Mouse (Mus musculus) heart, embryonic 16.5 days (tissue): ENCODE measurements around the gene Gm10142. TPM values are rescaled to one million over a fixed set of nuclear protein-coding genes. Genes with fewer than 3 reads are reported as not detected.

Source experiments
- ATAC-seq: fragments of 200-750 bp; cut with Nextera tagmentation; replicated peaks from 2 replicates; pipeline ENCODE4 v1.8.0; 2017; ENCODE audit warnings: moderate number of reproducible peaks; ENCODE audit not compliant: insufficient read depth, low FRiP score; ENCODE audit errors: extremely low read depth
- H3K27ac ChIP-seq: fragments of 300-500 bp; sonication (generic); 2 replicates; pipeline ENCODE4 v1.5.1; 2014; ENCODE audit warnings: mild to moderate bottlenecking, low read length, control low read depth, moderate library complexity
- H3K27me3 ChIP-seq: fragments of 300-500 bp; sonication (generic); 2 replicates; pipeline ENCODE4 v1.6.1; 2014; ENCODE audit warnings: low read length, mixed read lengths; ENCODE audit not compliant: control insufficient read depth, insufficient read depth
- H3K36me3 ChIP-seq: fragments of 300-500 bp; sonication (generic); 2 replicates; pipeline ENCODE4 v1.6.1; 2014; ENCODE audit not compliant: control insufficient read depth, insufficient read depth
- H3K4me1 ChIP-seq: fragments of 300-500 bp; sonication (generic); 2 replicates; pipeline ENCODE4 v1.6.1; 2014; ENCODE audit warnings: low read length, mixed read lengths; ENCODE audit not compliant: control insufficient read depth, insufficient read depth
- H3K4me2 ChIP-seq: fragments of 300-500 bp; sonication (generic); 2 replicates; pipeline ENCODE4 v1.6.1; 2014; ENCODE audit warnings: low read depth, mild to moderate bottlenecking, control low read depth, low read length
- H3K4me3 ChIP-seq: fragments of 300-500 bp; sonication (generic); 2 replicates; pipeline ENCODE4 v1.5.1; 2014; ENCODE audit warnings: mild to moderate bottlenecking, control low read depth, low read length
- H3K9ac ChIP-seq: fragments of 300-500 bp; sonication (generic); 2 replicates; pipeline ENCODE4 v1.6.1; 2014; ENCODE audit warnings: low read length, control low read depth
- H3K9me3 ChIP-seq: fragments of 300-500 bp; sonication (generic); replicated peaks from 2 replicates; pipeline ENCODE4 v1.6.1; 2016; ENCODE audit warnings: low read length; ENCODE audit not compliant: control insufficient read depth
- WGBS: fragments of 180-500 bp; shearing (Covaris S2); extraction: QIAGEN DNeasy Blood & Tissue Kit; methylation state at CpG from one replicate; pipeline ENCODE4 v1.1.7; 2014; 5-methylcytosine and 5-hydroxymethylcytosine counted together
- polyA plus RNA-seq: library from polyadenylated mRNA; unstranded; fragments of >200 nt; fragmentation: Nextera tagmentation; extraction: Ambion mirVana; gene quantifications from 2 replicates; pipeline ENCODE4 v1.2.1, GENCODE M21; 2015

The Gm10142 gene
- not detected in 2 replicates for polyA plus RNA-seq

GRCm38 (mm10) chr10:77715507-77715906 is at the start of gene Gm10142:
Gm10142 (plus strand) TSS chr10:77715807.
- 64% methylated on average over 1 of the region's 1 CpGs for WGBS
- no peak within 1 kb of the TSS for H3K27ac ChIP-seq
- H3K4me1 ChIP-seq, result no peaks in the 10 kb centered on the region
- H3K9me3 ChIP-seq, result peaks cover 8% of the 10 kb centered on the region; the same call in 1 of the 2 replicates
- no peak within 1 kb of the TSS for H3K9ac ChIP-seq
- ATAC-seq, result no peak
- no peaks in the 10 kb centered on the region for H3K36me3 ChIP-seq
- no peak within 1 kb of the TSS for H3K4me2 ChIP-seq
- H3K27me3 ChIP-seq, result no peaks in the 10 kb centered on the region
- H3K4me3 ChIP-seq, result no peak within 1 kb of the TSS

GRCm38 (mm10) chr10:77666342-77666741 is 49.3 kb upstream of the Gm10142 start:
- Histone ChIP-seq H3K9ac (no peak overlapping the region), H3K27ac (no peak overlapping the region), H3K4me3 (no peak overlapping the region), H3K4me2 (no peak overlapping the region), H3K36me3 (no peaks in the 10 kb centered on the region), H3K4me1 (no peaks in the 10 kb centered on the region), H3K27me3 (peaks cover 2% of the 10 kb centered on the region), H3K9me3 (no peaks in the 10 kb centered on the region)
- no peak for ATAC-seq
- WGBS, result 69% methylated on average over 8 of the region's 8 CpGs

GRCm38 (mm10) chr10:77667402-77667801 is 48.2 kb upstream of the Gm10142 start:
- no peaks in the 10 kb centered on the region for H3K36me3 ChIP-seq
- 66% methylated on average over 4 of the region's 4 CpGs for WGBS
- no peak for ATAC-seq
- H3K4me3 ChIP-seq, result no peak overlapping the region
- H3K9ac ChIP-seq, result no peak overlapping the region
- no peaks in the 10 kb centered on the region for H3K9me3 ChIP-seq
- H3K27me3 ChIP-seq, result peaks cover 2% of the 10 kb centered on the region
- no peak overlapping the region for H3K27ac ChIP-seq
- H3K4me2 ChIP-seq, result no peak overlapping the region
- no peaks in the 10 kb centered on the region for H3K4me1 ChIP-seq

- no peak overlapping the region for H3K27ac ChIP-seq
- H3K9me3 ChIP-seq, result no peaks in the 10 kb centered on the region
- no peak overlapping the region for H3K4me3 ChIP-seq
- no peak overlapping the region for H3K9ac ChIP-seq
- ATAC-seq, result no peak
- H3K36me3 ChIP-seq, result no peaks in the 10 kb centered on the region
- H3K27me3 ChIP-seq, result peaks cover 9% of the 10 kb centered on the region
- no peak overlapping the region for H3K4me2 ChIP-seq
- no peaks in the 10 kb centered on the region for H3K4me1 ChIP-seq
- WGBS, result 74% methylated on average over 4 of the region's 4 CpGs
Observed at GRCm38 (mm10) chr10:77670710-77671109, 44.9 kb upstream of the Gm10142 start.

GRCm38 (mm10) chr10:77671519-77671918 is 44.1 kb upstream of the Gm10142 start:
- Histone ChIP-seq H3K4me2 (no peak overlapping the region), H3K4me3 (no peak overlapping the region), H3K36me3 (no peaks in the 10 kb centered on the region), H3K27ac (no peak overlapping the region), H3K9ac (no peak overlapping the region), H3K4me1 (no peaks in the 10 kb centered on the region), H3K9me3 (no peaks in the 10 kb centered on the region), H3K27me3 (peaks cover 16% of the 10 kb centered on the region)
- ATAC-seq, result no peak
- WGBS, result 11% methylated on average over 4 of the region's 4 CpGs

- Histone ChIP-seq H3K9me3 (no peaks in the 10 kb centered on the region), H3K4me3 (no peak overlapping the region), H3K4me2 (no peak overlapping the region), H3K36me3 (no peaks in the 10 kb centered on the region), H3K27ac (no peak overlapping the region), H3K27me3 (peaks cover 37% of the 10 kb centered on the region), H3K9ac (no peak overlapping the region), H3K4me1 (peaks cover 2% of the 10 kb centered on the region; the same call in 1 of the 2 replicates)
- no peak for ATAC-seq
- WGBS, result 56% methylated on average over 13 of the region's 13 CpGs
Observed at GRCm38 (mm10) chr10:77673765-77674164, 41.8 kb upstream of the Gm10142 start.

- Histone ChIP-seq H3K27me3 (peaks cover 40% of the 10 kb centered on the region), H3K4me2 (peak overlapping the region; percentile 53), H3K9me3 (no peaks in the 10 kb centered on the region), H3K9ac (no peak overlapping the region), H3K27ac (no peak overlapping the region), H3K36me3 (no peaks in the 10 kb centered on the region), H3K4me1 (peaks cover 2% of the 10 kb centered on the region; the same call in 1 of the 2 replicates), H3K4me3 (peak overlapping the region; percentile 36)
- ATAC-seq, result no peak
- under 1% methylated on average over 35 of the region's 35 CpGs for WGBS
Observed at GRCm38 (mm10) chr10:77677562-77677961, 38.0 kb upstream of the Gm10142 start.

- ATAC-seq, result no peak
- Histone ChIP-seq H3K9ac (no peak overlapping the region), H3K9me3 (no peaks in the 10 kb centered on the region), H3K27me3 (peaks cover 52% of the 10 kb centered on the region), H3K27ac (no peak overlapping the region), H3K4me3 (no peak overlapping the region), H3K36me3 (no peaks in the 10 kb centered on the region), H3K4me2 (no peak overlapping the region), H3K4me1 (peaks cover 9% of the 10 kb centered on the region)
- WGBS, result 70% methylated on average over 7 of the region's 7 CpGs
Observed at GRCm38 (mm10) chr10:77682994-77683393, 32.6 kb upstream of the Gm10142 start.

GRCm38 (mm10) chr10:77684181-77684580 is 31.4 kb upstream of the Gm10142 start:
- no peak overlapping the region for H3K4me2 ChIP-seq
- H3K4me1 ChIP-seq, result peaks cover 9% of the 10 kb centered on the region
- WGBS, result 35% methylated on average over 8 of the region's 8 CpGs
- H3K27ac ChIP-seq, result no peak overlapping the region
- H3K36me3 ChIP-seq, result no peaks in the 10 kb centered on the region
- peaks cover 53% of the 10 kb centered on the region for H3K27me3 ChIP-seq
- ATAC-seq, result no peak
- H3K9ac ChIP-seq, result no peak overlapping the region
- no peak overlapping the region for H3K4me3 ChIP-seq
- H3K9me3 ChIP-seq, result no peaks in the 10 kb centered on the region
